In genomic region chr17:12422143-12422542, GRCm38 (mm10) we compare ENCODE assay signal across 23 mouse cellular contexts. TPM values are rescaled to one million over a fixed set of nuclear protein-coding genes. Genes with fewer than 3 reads are reported as not detected.
A peak's percentile ranks its signal among the peaks of the same experiment; 100 is the strongest.
DNase-seq lines count a peak whose midpoint lies in the region; ATAC-seq and TF ChIP-seq lines count a peak whose summit lies in the region.
"Had no signal": no experiment of that assay in that cellular context is flagged by ENCODE, and none has a peak within 500 bp of the region (broad histone marks: within the 10 kb centered on the region; RNA-seq: fewer than 3 reads in every experiment).

No protein-coding gene starts in this region.

- 0 out of 2 replicates have a peak, but pooled peaks have one; percentile 7 for TF ChIP-seq CTCF in forebrain, postnatal 0 days (IDR thresholded peaks at IDR 0.05; ENCODE audit: low read depth)
- peak; percentile 18; the same call in 1 of the 2 replicates for TF ChIP-seq CTCF in kidney, postnatal 0 days (IDR thresholded peaks at IDR 0.05; ENCODE audit: low read depth)
- peak; percentile 32 for TF ChIP-seq CTCF in midbrain, postnatal 0 days (IDR thresholded peaks at IDR 0.05)

- no peak for ATAC-seq in forebrain, postnatal 0 days
- ATAC-seq in forebrain, embryonic 13.5 days, result no peak
- no peak for ATAC-seq in kidney, postnatal 0 days (replicated peaks; ENCODE audit: low FRiP score, low read depth)
- ATAC-seq in midbrain, postnatal 0 days (ENCODE audit: low FRiP score), result no peak
- no peak for ATAC-seq in midbrain, embryonic 13.5 days
- ATAC-seq: hindbrain, embryonic 16.5 days had no signal

- no peaks in the 10 kb centered on the region for H3K27me3 ChIP-seq in forebrain, postnatal 0 days (ENCODE audit: insufficient read depth, low read length)
- no peaks in the 10 kb centered on the region for H3K27me3 ChIP-seq in forebrain, embryonic 13.5 days
- H3K27me3 ChIP-seq in kidney, postnatal 0 days (ENCODE audit: insufficient read depth, low read length), result no peaks in the 10 kb centered on the region
- no peaks in the 10 kb centered on the region for H3K27me3 ChIP-seq in midbrain, postnatal 0 days (ENCODE audit: insufficient read depth, low read length)
- H3K27me3 ChIP-seq in midbrain, embryonic 13.5 days, result no peaks in the 10 kb centered on the region
- H3K27me3 ChIP-seq: embryonic facial prominence, embryonic 15.5 days; heart, embryonic 13.5 days had no signal

- WGBS in forebrain, postnatal 0 days, result 78% methylated on average over 1 of the region's 1 CpGs
- 90% methylated on average over 1 of the region's 1 CpGs for WGBS in forebrain, embryonic 13.5 days
- WGBS in kidney, postnatal 0 days, result 81% methylated on average over 1 of the region's 1 CpGs
- 88% methylated on average over 1 of the region's 1 CpGs for WGBS in midbrain, postnatal 0 days
- 89% methylated on average over 1 of the region's 1 CpGs for whole genome bisulfite sequencing in midbrain, embryonic 13.5 days

- H3K4me1 ChIP-seq in forebrain, postnatal 0 days (ENCODE audit: insufficient read depth), result no peaks in the 10 kb centered on the region
- no peaks in the 10 kb centered on the region for H3K4me1 ChIP-seq in forebrain, embryonic 13.5 days
- H3K4me1 ChIP-seq in kidney, postnatal 0 days (replicated peaks; ENCODE audit: insufficient read depth, low read length), result no peaks in the 10 kb centered on the region
- H3K4me1 ChIP-seq in midbrain, postnatal 0 days (ENCODE audit: insufficient read depth, low read length), result no peaks in the 10 kb centered on the region
- no peaks in the 10 kb centered on the region for H3K4me1 ChIP-seq in midbrain, embryonic 13.5 days (replicated peaks)
- H3K4me1 ChIP-seq: neural tube, embryonic 12.5 days had no signal

- no peaks in the 10 kb centered on the region for H3K36me3 ChIP-seq in forebrain, postnatal 0 days (ENCODE audit: insufficient read depth)
- H3K36me3 ChIP-seq in forebrain, embryonic 13.5 days (ENCODE audit: poor library complexity, severe bottlenecking), result no peaks in the 10 kb centered on the region
- H3K36me3 ChIP-seq in kidney, postnatal 0 days (ENCODE audit: insufficient read depth, low read length), result no peaks in the 10 kb centered on the region
- H3K36me3 ChIP-seq in midbrain, postnatal 0 days (ENCODE audit: insufficient read depth, low read length), result no peaks in the 10 kb centered on the region
- no peaks in the 10 kb centered on the region for H3K36me3 ChIP-seq in midbrain, embryonic 13.5 days
- H3K36me3 ChIP-seq: embryonic facial prominence, embryonic 15.5 days; heart, embryonic 13.5 days; neural tube, embryonic 12.5 days had no signal

- DNase-seq in forebrain, postnatal 0 days, result no peak
- no peak for DNase-seq in kidney, postnatal 0 days (ENCODE audit: low spot score)
- no peak for DNase-seq in kidney, adult 18-20 months
- DNase-seq in midbrain, postnatal 0 days (ENCODE audit: low spot score), result no peak
- no peak for DNase-seq in adrenal gland, adult 18-20 months (ENCODE audit: low spot score in 2 of 2)
- DNase-seq: adrenal gland, postnatal 36 days; cerebellum, adult 18-20 months; cerebellum, postnatal 36 days; heart, postnatal 4 days; kidney, adult 9 months; kidney, postnatal 36 days; lung, embryonic 14.5 days; thymus, postnatal 14 days had no signal

- H3K9ac ChIP-seq in forebrain, postnatal 0 days, result no peak overlapping the region
- H3K9ac ChIP-seq in forebrain, embryonic 13.5 days, result no peak overlapping the region
- H3K9ac ChIP-seq in kidney, postnatal 0 days (ENCODE audit: low read depth, low read length), result no peak overlapping the region
- H3K9ac ChIP-seq in midbrain, postnatal 0 days (replicated peaks; ENCODE audit: low read length, poor library complexity, severe bottlenecking), result no peak overlapping the region
- H3K9ac ChIP-seq in midbrain, embryonic 13.5 days (replicated peaks), result no peak overlapping the region
- H3K9ac ChIP-seq: embryonic facial prominence, embryonic 15.5 days; heart, embryonic 13.5 days; lung, embryonic 14.5 days; neural tube, embryonic 12.5 days had no signal

- H3K4me3 ChIP-seq in forebrain, postnatal 0 days (ENCODE audit: low read depth, low read length), result no peak overlapping the region
- H3K4me3 ChIP-seq in forebrain, embryonic 13.5 days, result no peak overlapping the region
- H3K4me3 ChIP-seq in kidney, postnatal 0 days (replicated peaks; ENCODE audit: low read depth, low read length), result no peak overlapping the region
- H3K4me3 ChIP-seq in midbrain, postnatal 0 days (ENCODE audit: low read depth, low read length), result no peak overlapping the region
- no peak overlapping the region for H3K4me3 ChIP-seq in midbrain, embryonic 13.5 days (replicated peaks)
- H3K4me3 ChIP-seq: embryonic facial prominence, embryonic 15.5 days; heart, embryonic 13.5 days; neural tube, embryonic 12.5 days had no signal

- no peak overlapping the region for H3K4me2 ChIP-seq in forebrain, postnatal 0 days (ENCODE audit: low read depth)
- no peak overlapping the region for H3K4me2 ChIP-seq in forebrain, embryonic 13.5 days
- H3K4me2 ChIP-seq in kidney, postnatal 0 days (ENCODE audit: low read length), result no peak overlapping the region
- no peak overlapping the region for H3K4me2 ChIP-seq in midbrain, postnatal 0 days (ENCODE audit: low read depth, low read length, poor library complexity, severe bottlenecking)
- no peak overlapping the region for H3K4me2 ChIP-seq in midbrain, embryonic 13.5 days (replicated peaks)
- H3K4me2 ChIP-seq: embryonic facial prominence, embryonic 15.5 days; heart, embryonic 13.5 days; lung, embryonic 14.5 days; midbrain, embryonic 11.5 days; neural tube, embryonic 12.5 days had no signal

- H3K27ac ChIP-seq in forebrain, postnatal 0 days (ENCODE audit: low read depth, low read length), result no peak overlapping the region
- H3K27ac ChIP-seq in forebrain, embryonic 13.5 days, result no peak overlapping the region
- no peak overlapping the region for H3K27ac ChIP-seq in kidney, postnatal 0 days
- H3K27ac ChIP-seq in midbrain, postnatal 0 days (ENCODE audit: low read depth, low read length), result no peak overlapping the region
- H3K27ac ChIP-seq in midbrain, embryonic 13.5 days, result no peak overlapping the region
- H3K27ac ChIP-seq: embryonic facial prominence, embryonic 15.5 days; heart, embryonic 13.5 days; neural tube, embryonic 12.5 days had no signal

- H3K9me3 ChIP-seq in forebrain, postnatal 0 days (ENCODE audit: low read length), result no peaks in the 10 kb centered on the region
- no peaks in the 10 kb centered on the region for H3K9me3 ChIP-seq in forebrain, embryonic 13.5 days (replicated peaks)
- H3K9me3 ChIP-seq in kidney, postnatal 0 days (replicated peaks; ENCODE audit: low read length), result no peaks in the 10 kb centered on the region
- H3K9me3 ChIP-seq in midbrain, postnatal 0 days (ENCODE audit: low read length), result no peaks in the 10 kb centered on the region
- no peaks in the 10 kb centered on the region for H3K9me3 ChIP-seq in midbrain, embryonic 13.5 days
- H3K9me3 ChIP-seq: embryonic facial prominence, embryonic 15.5 days; heart, embryonic 13.5 days; neural tube, embryonic 12.5 days had no signal

RNA-seq across cellular contexts. Expression of gene Plg, which starts 43.7 kb away (rescaled TPM):
- total RNA-seq in forebrain, postnatal 0 days (2014; rRNA removed), result not detected in 2 replicates
- 0.19 TPM in 1 of 2 replicates, not detected in the other for polyA plus RNA-seq in forebrain, postnatal 0 days (2015; fragmentation: Nextera tagmentation; extraction: Ambion mirVana)
- 0.10 and 0.40 TPM in 2 replicates for polyA plus RNA-seq in forebrain, embryonic 13.5 days (2015; fragmentation: Nextera tagmentation; extraction: Ambion mirVana)
- polyA plus RNA-seq in kidney, postnatal 0 days (2015; fragmentation: Nextera tagmentation; extraction: Ambion mirVana), result 0.13 and 0.20 TPM in 2 replicates
- not detected in 2 replicates for total RNA-seq in midbrain, postnatal 0 days (2014; rRNA removed)
- not detected in 2 replicates for polyA plus RNA-seq in midbrain, postnatal 0 days (2015; fragmentation: Nextera tagmentation; extraction: Ambion mirVana)
- 0.17 TPM in 1 of 2 replicates, not detected in the other for polyA plus RNA-seq in midbrain, embryonic 13.5 days (2015; fragmentation: Nextera tagmentation; extraction: Ambion mirVana)
- total RNA-seq in adrenal gland, adult 18-20 months (2021), result under 1 TPM in 1 of 2 experiments, not detected in 1; 0.36 TPM
- total RNA-seq: ES-E14; granulocyte monocyte progenitor cell, adult 5-6 weeks; layer of hippocampus, postnatal 25 days had no signal
- polyA plus RNA-seq: embryonic facial prominence, embryonic 15.5 days; hindbrain, embryonic 16.5 days; midbrain, embryonic 11.5 days had no signal
